Mouse (Mus musculus) kidney, adult 11 months (tissue): Measurements from ENCODE around the gene Ero1lb.
A peak's percentile ranks its signal among the peaks of the same experiment; 100 is the strongest.

Experiments
- DNase-seq: peaks from one replicate; pipeline ENCODE4 v3.0.0; 2022

Ero1lb gene

GRCm38 (mm10) chr13:12565621-12566390 is at the start of gene Ero1lb:
TSS of gene Ero1lb (plus strand) at chr13:12565874.
- DNase-seq: peak; percentile 99

DNA sequence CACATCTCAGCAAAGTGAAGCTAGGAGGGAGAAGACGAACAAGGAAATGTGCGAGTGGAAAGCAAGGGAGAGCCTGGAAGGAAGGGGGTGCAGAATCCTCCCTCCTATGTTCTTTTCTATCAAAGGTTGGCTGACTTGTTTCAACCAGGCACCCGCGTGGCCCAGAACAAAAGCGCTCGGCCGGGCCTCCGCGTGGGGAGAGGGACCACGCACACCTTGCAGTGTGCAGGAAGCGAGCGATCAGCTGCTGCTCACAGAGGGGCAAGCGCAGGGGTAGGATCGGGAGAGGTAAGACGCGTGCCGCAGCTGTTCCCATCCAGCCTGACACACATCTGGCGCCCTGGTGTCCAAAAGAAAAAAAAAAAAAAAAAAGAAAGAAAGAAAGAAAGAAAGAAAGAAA is 46.3 kb upstream of the Ero1lb start:
- DNase-seq: no peak

DNA sequence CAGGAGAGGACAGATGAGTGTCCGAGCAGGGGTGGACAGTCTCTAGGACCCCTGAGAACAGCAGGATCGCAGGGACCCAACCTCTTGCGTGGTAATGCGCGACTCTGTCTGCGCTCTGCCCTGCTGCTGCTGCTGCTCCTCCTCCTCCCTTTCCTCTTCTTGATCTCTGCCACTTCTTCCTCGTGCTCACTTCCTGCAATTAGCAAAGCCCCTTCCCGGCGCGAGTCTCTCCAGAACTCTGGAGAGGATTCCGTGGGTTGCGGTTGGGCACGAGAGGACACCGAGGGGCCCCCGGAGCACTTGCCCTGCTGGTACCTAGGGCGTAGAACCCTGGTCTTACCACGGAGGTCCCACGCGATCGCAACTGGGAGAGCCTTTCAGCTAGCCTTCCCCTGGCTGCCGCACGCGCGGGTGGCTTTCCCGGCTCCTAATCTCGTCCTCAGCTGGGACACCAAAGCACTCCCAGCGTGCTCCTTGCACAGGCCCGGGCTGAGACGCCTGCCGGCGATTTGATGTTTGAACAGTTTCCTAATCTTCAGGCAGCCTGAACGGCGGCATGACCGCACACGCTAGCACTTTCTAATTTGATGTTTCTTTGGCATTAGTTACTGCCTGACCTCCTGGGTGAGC is 45.6 kb upstream of the Ero1lb start, which contains the start of gene Edaradd:
Edaradd (minus strand) TSS at position 484 of the 630 bp plus-strand sequence.
- peak; percentile 42 for DNase-seq

DNA sequence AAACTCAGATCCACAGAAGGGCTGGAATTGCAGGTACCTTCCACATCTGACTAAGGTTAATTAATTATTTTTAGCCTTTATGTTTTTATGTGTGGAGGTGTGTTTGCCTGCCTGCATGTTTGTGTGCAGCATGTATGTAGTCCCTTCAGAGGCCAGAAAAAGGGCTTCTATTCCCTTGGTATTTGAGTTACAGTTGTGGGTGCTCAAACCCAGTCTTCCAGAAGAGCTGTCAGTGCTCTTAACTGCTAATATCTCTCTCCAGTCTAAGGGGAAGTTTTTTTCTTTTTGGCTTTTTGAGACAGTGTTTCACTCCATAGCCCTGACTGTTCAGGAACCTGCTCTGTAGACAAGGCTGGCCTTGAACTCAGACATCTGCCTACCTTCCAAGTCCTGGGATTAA is 43.3 kb upstream of the Ero1lb start:
- DNase-seq: no peak

- no peak for DNase-seq
These were observed 40.0 kb upstream of the Ero1lb start for GRCm38 (mm10) chr13:12525678-12526077.

GRCm38 (mm10) chr13:12534628-12535027 is 31.0 kb upstream of the Ero1lb start:
- DNase-seq: peak; percentile 38

- peak; percentile 46 for DNase-seq
These were observed 27.7 kb upstream of the Ero1lb start for GRCm38 (mm10) chr13:12537971-12538370.

DNA sequence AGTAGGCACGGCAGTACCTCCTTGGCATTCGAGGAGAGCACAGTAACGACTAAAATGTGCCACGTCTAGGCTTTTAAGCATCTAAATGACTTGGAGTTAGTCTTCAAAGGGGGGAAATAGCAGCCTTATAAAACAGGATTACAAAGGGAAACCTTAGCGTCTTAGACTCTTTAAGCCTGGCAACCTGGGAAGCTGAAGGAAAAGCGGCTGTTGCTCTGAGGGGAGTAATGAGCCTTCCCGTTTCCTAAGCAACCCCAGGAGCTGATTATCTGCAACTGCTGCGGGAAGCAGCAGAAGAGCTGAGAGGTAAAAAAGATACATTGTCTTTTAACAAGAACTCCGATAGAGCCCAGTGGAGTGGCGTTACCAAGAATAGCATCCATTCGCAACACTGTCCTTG is 26.0 kb upstream of the Ero1lb start:
- DNase-seq: no peak

GRCm38 (mm10) chr13:12540119-12540518 is 25.6 kb upstream of the Ero1lb start:
- DNase-seq: no peak

- DNase-seq: peak; percentile 60
These were observed 23.4 kb upstream of the Ero1lb start for GRCm38 (mm10) chr13:12542006-12542981.

DNA sequence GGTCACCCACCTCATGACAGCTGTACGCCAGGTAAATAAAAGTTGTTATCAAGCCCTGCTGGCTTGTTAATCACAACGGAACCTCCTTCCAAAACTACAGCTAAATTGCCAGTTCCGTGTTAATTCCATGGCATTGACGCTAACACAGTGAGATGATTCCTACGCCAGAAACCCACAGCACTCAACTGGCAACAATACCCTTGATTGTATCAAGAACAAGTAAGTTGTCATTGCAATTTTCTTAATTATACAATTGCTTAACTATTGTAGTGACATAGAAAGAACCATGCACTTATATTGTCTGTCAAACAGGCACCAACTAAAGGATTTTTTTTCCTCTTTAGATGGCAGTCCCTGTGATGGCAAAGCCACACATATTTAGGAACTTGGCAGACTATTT is 22.4 kb upstream of the Ero1lb start:
- DNase-seq: no peak

GRCm38 (mm10) chr13:12543880-12544568 is 21.6 kb upstream of the Ero1lb start:
- no peak for DNase-seq

GRCm38 (mm10) chr13:12554211-12554610 is 11.5 kb upstream of the Ero1lb start:
- DNase-seq: no peak

DNA sequence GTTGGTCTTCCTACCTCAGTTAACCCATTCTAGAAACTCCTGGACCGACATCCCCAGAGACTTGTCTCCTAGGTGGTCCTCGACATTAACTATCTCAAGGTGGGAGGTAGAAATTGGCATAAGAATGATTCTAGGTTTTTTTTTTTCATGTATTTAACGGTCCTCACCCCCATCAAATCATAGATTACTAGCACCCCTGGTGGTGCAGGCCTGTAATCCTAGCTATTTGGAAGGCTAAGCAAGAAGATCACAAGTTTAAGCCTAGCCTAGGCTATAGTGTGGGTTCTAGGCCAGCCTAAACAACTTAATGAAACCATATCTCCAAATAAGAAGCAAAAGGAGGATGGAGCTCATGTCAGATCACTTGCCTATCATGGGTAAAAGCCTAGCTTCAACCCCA is 6.6 kb upstream of the Ero1lb start:
- no peak for DNase-seq

DNA sequence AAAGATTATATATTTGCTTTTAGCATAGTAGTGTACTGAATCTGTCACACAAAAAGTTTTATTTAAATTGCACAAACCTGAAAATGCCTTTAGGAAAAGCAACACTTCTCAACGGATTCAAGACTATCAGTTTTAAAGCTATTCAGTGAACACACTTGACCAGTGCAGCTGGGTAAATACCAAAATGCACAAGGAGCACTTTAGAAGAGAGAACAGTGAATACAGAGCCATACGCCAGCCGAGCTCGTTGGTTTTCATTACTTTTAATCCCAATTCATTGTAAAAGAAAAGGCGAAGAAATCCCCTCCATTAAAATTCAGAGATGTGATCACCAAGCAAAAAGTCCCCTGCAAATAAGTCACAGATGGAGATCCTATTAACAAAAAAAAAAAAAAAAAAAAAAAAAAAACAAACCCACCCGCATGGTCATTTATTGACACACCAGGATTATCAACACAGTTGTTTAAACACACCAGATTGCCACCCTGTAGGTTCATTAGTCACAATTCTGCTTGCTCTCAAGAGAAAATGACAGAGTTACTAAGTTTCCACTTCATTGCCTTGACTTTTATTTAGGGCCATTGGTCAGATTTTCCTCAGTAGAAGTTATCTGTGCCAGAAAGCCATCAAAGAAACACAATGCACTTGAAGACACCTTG is 6.1 kb upstream of the Ero1lb start:
- DNase-seq: no peak

DNA sequence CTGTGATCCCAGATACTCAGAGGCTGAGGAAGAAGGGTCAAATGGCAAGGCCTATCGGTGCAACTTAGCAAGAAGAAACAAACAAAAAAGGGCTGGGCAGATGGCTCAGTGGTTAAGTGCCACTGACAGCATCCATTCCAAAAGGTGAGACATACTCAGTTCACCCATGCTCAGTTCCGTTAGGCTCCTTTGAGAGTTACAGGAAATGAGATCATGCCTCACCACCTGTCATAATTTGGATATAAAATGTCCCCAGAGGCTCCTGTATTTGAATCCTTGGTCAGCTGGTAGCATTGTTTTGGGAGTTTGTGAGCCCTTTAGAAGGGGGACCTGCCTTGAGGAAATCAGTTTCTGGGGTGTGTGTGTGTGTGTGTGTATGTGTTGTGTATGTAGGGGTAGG is 3.9 kb upstream of the Ero1lb start:
- no peak for DNase-seq

DNA sequence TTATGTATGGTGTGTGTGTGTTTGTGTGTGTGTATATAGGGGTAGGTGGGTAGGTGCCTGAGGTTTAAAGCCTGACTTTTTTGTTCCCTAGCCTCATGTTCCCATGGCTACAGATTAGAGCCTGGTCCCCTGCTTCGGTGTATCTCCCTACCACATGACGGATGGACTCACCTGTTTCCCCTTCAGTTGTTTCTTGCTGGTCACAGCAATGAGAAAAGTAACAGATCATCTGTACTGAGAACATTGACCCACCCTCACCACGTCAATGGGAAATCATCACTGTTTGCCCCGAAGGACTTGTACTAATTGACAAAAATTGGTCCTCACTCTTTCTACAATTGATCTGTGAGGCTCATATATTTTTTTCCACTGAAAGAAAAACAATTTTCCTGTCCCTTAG is 3.4 kb upstream of the Ero1lb start:
- DNase-seq: no peak

GRCm38 (mm10) chr13:12567936-12568335 is 2.3 kb downstream of the Ero1lb start:
- no peak for DNase-seq

GRCm38 (mm10) chr13:12568597-12569469 is 3.2 kb downstream of the Ero1lb start:
- no peak for DNase-seq

DNA sequence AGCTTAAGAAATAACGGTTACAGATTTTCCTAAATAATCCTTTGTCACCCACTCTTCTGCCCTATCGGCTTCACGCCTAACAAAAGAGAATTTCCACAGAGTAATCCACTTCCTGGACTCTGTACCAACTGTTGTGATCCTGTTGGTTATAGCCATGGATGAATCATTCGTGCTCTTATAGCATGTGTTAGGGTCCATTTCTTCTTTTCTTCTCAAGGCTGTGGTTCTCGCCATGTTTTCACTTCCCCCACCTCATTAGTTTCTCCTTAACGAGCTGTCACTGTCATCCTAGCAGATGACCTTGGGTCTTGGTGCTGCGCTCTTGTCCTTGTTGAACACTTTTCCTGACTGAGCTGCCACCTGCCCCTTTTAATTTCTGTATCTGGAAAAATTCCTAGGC is 4.1 kb downstream of the Ero1lb start:
- DNase-seq: no peak

GRCm38 (mm10) chr13:12574979-12575536 is 9.4 kb downstream of the Ero1lb start:
- DNase-seq: no peak
